Comparison of ENCODE assay signal across 20 mouse cellular contexts in the genomic region with DNA sequence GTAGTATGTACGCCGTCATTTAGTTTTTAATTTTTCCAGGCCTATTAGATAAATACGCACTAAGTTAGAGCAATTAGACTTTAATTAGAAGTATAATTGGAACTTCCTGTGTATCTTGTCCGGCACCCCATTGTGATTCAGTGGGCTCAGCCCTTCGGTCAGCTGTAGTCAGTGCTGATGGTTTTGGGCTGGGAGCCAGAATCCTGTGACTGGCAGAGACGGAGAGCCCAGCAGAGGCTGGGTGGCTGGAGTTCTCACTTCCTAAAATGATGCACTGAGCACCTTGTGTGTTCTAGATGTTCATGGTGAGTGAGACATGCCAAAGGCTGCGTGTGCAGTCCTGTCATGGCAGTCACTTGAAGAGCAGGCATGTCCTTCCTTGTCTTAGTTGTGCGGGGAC. TPM values are rescaled to one million over a fixed set of nuclear protein-coding genes. Genes with fewer than 3 reads are reported as not detected.
DNase-seq lines count a peak whose midpoint lies in the region; ATAC-seq and TF ChIP-seq lines count a peak whose summit lies in the region.
"Had no signal": no experiment of that assay in that cellular context is flagged by ENCODE, and none has a peak within 500 bp of the region (broad histone marks: within the 10 kb centered on the region; RNA-seq: fewer than 3 reads in every experiment).

No protein-coding gene starts in this region.

- no peaks in the 10 kb centered on the region for H3K36me3 ChIP-seq in forebrain, postnatal 0 days (ENCODE audit: insufficient read depth)
- H3K36me3 ChIP-seq in forebrain, embryonic 12.5 days (replicated peaks), result no peaks in the 10 kb centered on the region
- no peaks in the 10 kb centered on the region for H3K36me3 ChIP-seq in midbrain, embryonic 14.5 days (ENCODE audit: control insufficient read depth, insufficient read depth, low read length)
- H3K36me3 ChIP-seq in midbrain, embryonic 15.5 days (replicated peaks), result no peaks in the 10 kb centered on the region
- H3K36me3 ChIP-seq: heart, embryonic 12.5 days had no signal

- no peaks in the 10 kb centered on the region for H3K4me1 ChIP-seq in forebrain, postnatal 0 days (ENCODE audit: insufficient read depth)
- H3K4me1 ChIP-seq in forebrain, embryonic 12.5 days, result no peaks in the 10 kb centered on the region
- H3K4me1 ChIP-seq in midbrain, embryonic 14.5 days (ENCODE audit: control insufficient read depth, insufficient read depth, low read length), result no peaks in the 10 kb centered on the region
- no peaks in the 10 kb centered on the region for H3K4me1 ChIP-seq in midbrain, embryonic 15.5 days

- ATAC-seq in forebrain, postnatal 0 days, result no peak
- no peak for ATAC-seq in forebrain, embryonic 12.5 days (ENCODE audit: low FRiP score)
- ATAC-seq in midbrain, embryonic 14.5 days (ENCODE audit: low FRiP score, low TSS enrichment), result no peak
- no peak for ATAC-seq in midbrain, embryonic 15.5 days (replicated peaks)
- ATAC-seq: forebrain, embryonic 16.5 days; Patski had no signal

- DNase-seq in forebrain, postnatal 0 days, result peak; percentile 2
- DNase-seq in midbrain, embryonic 14.5 days, result peak; percentile 2
- DNase-seq in 3T3-L1 (ENCODE audit: low read depth, low spot score), result peak; percentile 73
- peak; percentile 45 for DNase-seq in brain, embryonic 14.5 days (ENCODE audit: low read depth)
- DNase-seq in liver, result no peak
- DNase-seq: gastrocnemius, postnatal 36 days; heart, postnatal 36 days; kidney, adult 8-10 months; lung, embryonic 14.5 days; thymus, postnatal 36 days had no signal

- TF ChIP-seq CTCF in forebrain, postnatal 0 days (IDR thresholded peaks at IDR 0.05; ENCODE audit: low read depth), result no peak
- no peak for TF ChIP-seq CTCF in brain, embryonic 14.5 days (IDR thresholded peaks at IDR 0.05; ENCODE audit: borderline replicate concordance, extremely low read depth, insufficient read depth, insufficient read length)

- H3K27ac ChIP-seq in forebrain, postnatal 0 days (ENCODE audit: low read depth, low read length), result no peak overlapping the region
- H3K27ac ChIP-seq in forebrain, embryonic 12.5 days, result no peak overlapping the region
- no peak overlapping the region for H3K27ac ChIP-seq in midbrain, embryonic 14.5 days (replicated peaks; ENCODE audit: low read depth, low read length)
- H3K27ac ChIP-seq in midbrain, embryonic 15.5 days, result no peak overlapping the region
- H3K27ac ChIP-seq: layer of hippocampus, adult 2 months; macrophage had no signal

- no peak overlapping the region for H3K4me3 ChIP-seq in forebrain, postnatal 0 days (ENCODE audit: low read depth, low read length)
- H3K4me3 ChIP-seq in forebrain, embryonic 12.5 days (replicated peaks), result no peak overlapping the region
- H3K4me3 ChIP-seq in midbrain, embryonic 14.5 days (replicated peaks; ENCODE audit: low read depth, low read length), result no peak overlapping the region
- H3K4me3 ChIP-seq in midbrain, embryonic 15.5 days, result no peak overlapping the region
- H3K4me3 ChIP-seq: heart, embryonic 12.5 days; layer of hippocampus, adult 2 months had no signal

- H3K9me3 ChIP-seq in forebrain, postnatal 0 days (ENCODE audit: low read length), result no peaks in the 10 kb centered on the region
- H3K9me3 ChIP-seq in forebrain, embryonic 12.5 days, result no peaks in the 10 kb centered on the region
- H3K9me3 ChIP-seq in midbrain, embryonic 14.5 days (ENCODE audit: control insufficient read depth, low read length), result no peaks in the 10 kb centered on the region
- no peaks in the 10 kb centered on the region for H3K9me3 ChIP-seq in midbrain, embryonic 15.5 days
- H3K9me3 ChIP-seq: heart, embryonic 12.5 days had no signal

- whole genome bisulfite sequencing in forebrain, postnatal 0 days, result 48% methylated on average over 8 of the region's 8 CpGs
- WGBS in forebrain, embryonic 12.5 days, result 75% methylated on average over 8 of the region's 8 CpGs
- WGBS in midbrain, embryonic 14.5 days, result 89% methylated on average over 8 of the region's 8 CpGs
- 85% methylated on average over 8 of the region's 8 CpGs for WGBS in midbrain, embryonic 15.5 days

- no peak for TF ChIP-seq POLR2A in brain, embryonic 14.5 days (IDR thresholded peaks at IDR 0.05; ENCODE audit: borderline replicate concordance, extremely low read depth, insufficient read depth, insufficient read length, poor library complexity, severe bottlenecking)

- H3K4me2 ChIP-seq in forebrain, postnatal 0 days (ENCODE audit: low read depth), result no peak overlapping the region
- H3K4me2 ChIP-seq in forebrain, embryonic 12.5 days, result no peak overlapping the region
- H3K4me2 ChIP-seq in midbrain, embryonic 14.5 days (ENCODE audit: low read length), result no peak overlapping the region
- no peak overlapping the region for H3K4me2 ChIP-seq in midbrain, embryonic 15.5 days
- H3K4me2 ChIP-seq: heart, embryonic 12.5 days; lung, embryonic 14.5 days had no signal

- no peaks in the 10 kb centered on the region for H3K27me3 ChIP-seq in forebrain, postnatal 0 days (ENCODE audit: insufficient read depth, low read length)
- no peaks in the 10 kb centered on the region for H3K27me3 ChIP-seq in forebrain, embryonic 12.5 days
- no peaks in the 10 kb centered on the region for H3K27me3 ChIP-seq in midbrain, embryonic 14.5 days (ENCODE audit: control insufficient read depth, insufficient read depth, low read length)
- no peaks in the 10 kb centered on the region for H3K27me3 ChIP-seq in midbrain, embryonic 15.5 days (replicated peaks)
- H3K27me3 ChIP-seq: heart, embryonic 12.5 days; Patski had no signal

- no peak overlapping the region for H3K9ac ChIP-seq in forebrain, postnatal 0 days
- no peak overlapping the region for H3K9ac ChIP-seq in forebrain, embryonic 12.5 days
- no peak overlapping the region for H3K9ac ChIP-seq in midbrain, embryonic 14.5 days (replicated peaks; ENCODE audit: low read length)
- no peak overlapping the region for H3K9ac ChIP-seq in midbrain, embryonic 15.5 days
- H3K9ac ChIP-seq: heart, embryonic 12.5 days; lung, embryonic 14.5 days had no signal

RNA-seq across cellular contexts. Expression of a gene that starts 28.4 kb away (rescaled TPM):
- 0.23 TPM in 1 of 2 replicates, not detected in the other for total RNA-seq in forebrain, postnatal 0 days (2014; rRNA removed)
- 0.23 and 0.54 TPM in 2 replicates for polyA plus RNA-seq in forebrain, postnatal 0 days (2015; fragmentation: Nextera tagmentation; extraction: Ambion mirVana)
- polyA plus RNA-seq in forebrain, embryonic 12.5 days (2016; fragmentation: Nextera tagmentation; extraction: Ambion mirVana), result not detected in 2 replicates
- 0.30 TPM in 1 of 2 replicates, not detected in the other for polyA plus RNA-seq in midbrain, embryonic 14.5 days (2014; fragmentation: Nextera tagmentation; extraction: Ambion mirVana)
- polyA plus RNA-seq in midbrain, embryonic 15.5 days (2015; fragmentation: Nextera tagmentation; extraction: Ambion mirVana), result 0.14 and 0.36 TPM in 2 replicates
- 0.08 and 0.15 TPM in 2 replicates for polyA plus RNA-seq in brain, embryonic 14.5 days (2012; rRNA removed)
- total RNA-seq: gastrocnemius, postnatal 36 days; heart, postnatal 36 days had no signal
- polyA plus RNA-seq: forebrain, embryonic 16.5 days; macrophage; spleen, adult 2 months had no signal

RNA-seq across cellular contexts. Expression of a gene that starts 36.6 kb away (rescaled TPM):
- total RNA-seq in forebrain, postnatal 0 days (2014; rRNA removed), result 0.10 TPM in 1 of 2 replicates, not detected in the other
- polyA plus RNA-seq in forebrain, postnatal 0 days (2015; fragmentation: Nextera tagmentation; extraction: Ambion mirVana), result not detected in 2 replicates
- polyA plus RNA-seq in forebrain, embryonic 12.5 days (2016; fragmentation: Nextera tagmentation; extraction: Ambion mirVana), result not detected in 2 replicates
- polyA plus RNA-seq in midbrain, embryonic 14.5 days (2014; fragmentation: Nextera tagmentation; extraction: Ambion mirVana), result not detected in 2 replicates
- polyA plus RNA-seq in midbrain, embryonic 15.5 days (2015; fragmentation: Nextera tagmentation; extraction: Ambion mirVana), result not detected in 2 replicates
- polyA plus RNA-seq in brain, embryonic 14.5 days (2012; rRNA removed), result 0.01 and 0.03 TPM in 2 replicates
- total RNA-seq: gastrocnemius, postnatal 36 days; layer of hippocampus, adult 2 months had no signal
- polyA plus RNA-seq: cortical plate, adult 2 months; forebrain, embryonic 16.5 days; macrophage; neural tube, embryonic 14.5 days; spleen, adult 2 months had no signal
